Mouse (Mus musculus) kidney, embryonic 15.5 days (tissue): ENCODE measurements around the gene Lpin2. TPM values are rescaled to one million over a fixed set of nuclear protein-coding genes. Genes with fewer than 3 reads are reported as not detected.

Experiments
- ATAC-seq: fragments of 200-750 bp; cut with Nextera tagmentation; replicated peaks from 2 replicates; pipeline ENCODE4 v1.8.0; 2017; ENCODE audit warnings: moderate TSS enrichment; ENCODE audit not compliant: low FRiP score
- H3K27ac ChIP-seq: fragments of 300-500 bp; sonication (generic); 2 replicates; pipeline ENCODE4 v1.5.1; 2015; ENCODE audit warnings: mild to moderate bottlenecking, inconsistent platforms
- H3K27me3 ChIP-seq: fragments of 300-500 bp; sonication (generic); 2 replicates; pipeline ENCODE4 v1.6.1; 2015; ENCODE audit warnings: inconsistent platforms
- H3K36me3 ChIP-seq: fragments of 300-500 bp; sonication (generic); 2 replicates; pipeline ENCODE4 v1.6.1; 2015; ENCODE audit warnings: inconsistent platforms
- H3K4me1 ChIP-seq: fragments of 300-500 bp; sonication (generic); 2 replicates; pipeline ENCODE4 v1.6.1; 2015; ENCODE audit warnings: inconsistent platforms
- H3K4me2 ChIP-seq: fragments of 300-500 bp; sonication (generic); 2 replicates; pipeline ENCODE4 v1.6.1; 2015; ENCODE audit warnings: moderate library complexity, mild to moderate bottlenecking, inconsistent platforms
- H3K4me3 ChIP-seq: fragments of 300-500 bp; sonication (generic); replicated peaks from 2 replicates; pipeline ENCODE4 v1.5.1; 2015; ENCODE audit warnings: mild to moderate bottlenecking, inconsistent platforms
- H3K9ac ChIP-seq: fragments of 300-500 bp; sonication (generic); 2 replicates; pipeline ENCODE4 v1.6.1; 2015; ENCODE audit warnings: mild to moderate bottlenecking, inconsistent platforms
- H3K9me3 ChIP-seq: fragments of 300-500 bp; sonication (generic); replicated peaks from 2 replicates; pipeline ENCODE4 v1.6.1; 2016; ENCODE audit warnings: inconsistent platforms
- WGBS: fragments of 180-500 bp; shearing (Covaris S2); methylation state at CpG from one replicate; pipeline ENCODE4 v1.1.7; 2015; ENCODE audit warnings: mixed read lengths; 5-methylcytosine and 5-hydroxymethylcytosine counted together
- polyA plus RNA-seq: library from polyadenylated mRNA; unstranded; fragments of >200 nt; fragmentation: Nextera tagmentation; extraction: Ambion mirVana; gene quantifications from 2 replicates; pipeline ENCODE4 v1.2.1, GENCODE M21; 2015

Gene Lpin2
- polyA plus RNA-seq, 1 experiment from 2014 or later, result 70.7 TPM

- Histone ChIP-seq H3K27ac (no peak overlapping the region), H3K4me2 (no peak overlapping the region), H3K4me1 (peaks cover 29% of the 10 kb centered on the region), H3K9ac (no peak overlapping the region), H3K27me3 (no peaks in the 10 kb centered on the region), H3K9me3 (no peaks in the 10 kb centered on the region), H3K36me3 (no peaks in the 10 kb centered on the region), H3K4me3 (no peak overlapping the region)
- ATAC-seq, result no peak
- WGBS, result 98% methylated on average over 1 of the region's 1 CpGs
These were observed 26.0 kb downstream of the Lpin2 start for GRCm38 (mm10) chr17:71208376-71208775.

GRCm38 (mm10) chr17:71208921-71209320 lies 26.6 kb downstream of the Lpin2 start:
- H3K27me3 ChIP-seq, result no peaks in the 10 kb centered on the region

GRCm38 (mm10) chr17:71209936-71210335 lies 27.6 kb downstream of the Lpin2 start:
- H3K4me3 ChIP-seq, result no peak overlapping the region
- no peaks in the 10 kb centered on the region for H3K27me3 ChIP-seq
- 84% methylated on average over 3 of the region's 3 CpGs for WGBS
- H3K9ac ChIP-seq, result no peak overlapping the region
- H3K36me3 ChIP-seq, result no peaks in the 10 kb centered on the region
- no peak for ATAC-seq
- H3K9me3 ChIP-seq, result no peaks in the 10 kb centered on the region
- H3K4me2 ChIP-seq, result no peak overlapping the region
- no peak overlapping the region for H3K27ac ChIP-seq
- H3K4me1 ChIP-seq, result peaks cover 34% of the 10 kb centered on the region

More at GRCm38 (mm10) chr17:71208921-71209320, 26.6 kb downstream of the Lpin2 start:
- Histone ChIP-seq H3K4me1 (peaks cover 33% of the 10 kb centered on the region), H3K9me3 (no peaks in the 10 kb centered on the region), H3K36me3 (no peaks in the 10 kb centered on the region), H3K4me3 (no peak overlapping the region), H3K27ac (no peak overlapping the region), H3K9ac (no peak overlapping the region), H3K4me2 (no peak overlapping the region)
- no peak for ATAC-seq
- 91% methylated on average over 1 of the region's 1 CpGs for WGBS

GRCm38 (mm10) chr17:71211962-71212646 lies 29.7 kb downstream of the Lpin2 start:
- WGBS, result 70% methylated on average over 6 of the region's 6 CpGs
- ATAC-seq, result peak; percentile 59
- no peak overlapping the region for H3K27ac ChIP-seq
- H3K9me3 ChIP-seq, result no peaks in the 10 kb centered on the region
- H3K4me1 ChIP-seq, result peaks cover 39% of the 10 kb centered on the region
- peaks cover 13% of the 10 kb centered on the region for H3K36me3 ChIP-seq
- H3K27me3 ChIP-seq, result no peaks in the 10 kb centered on the region
- H3K4me3 ChIP-seq, result no peak overlapping the region
- H3K4me2 ChIP-seq, result no peak overlapping the region
- H3K9ac ChIP-seq, result no peak overlapping the region

- no peak overlapping the region for H3K27ac ChIP-seq
- no peak for ATAC-seq
- 68% methylated on average over 1 of the region's 1 CpGs for WGBS
- no peak overlapping the region for H3K4me2 ChIP-seq
- H3K4me3 ChIP-seq, result no peak overlapping the region
- no peaks in the 10 kb centered on the region for H3K9me3 ChIP-seq
- H3K27me3 ChIP-seq, result no peaks in the 10 kb centered on the region
- no peak overlapping the region for H3K9ac ChIP-seq
- peaks cover 24% of the 10 kb centered on the region for H3K36me3 ChIP-seq
- peaks cover 39% of the 10 kb centered on the region for H3K4me1 ChIP-seq
These were observed 31.3 kb downstream of the Lpin2 start for GRCm38 (mm10) chr17:71213666-71214065.

GRCm38 (mm10) chr17:71214514-71215240 lies 32.3 kb downstream of the Lpin2 start:
- Histone ChIP-seq H3K27me3 (no peaks in the 10 kb centered on the region), H3K9me3 (no peaks in the 10 kb centered on the region), H3K36me3 (peaks cover 29% of the 10 kb centered on the region), H3K27ac (peak overlapping the region; percentile 28; the same call in 1 of the 2 replicates), H3K4me2 (no peak overlapping the region), H3K4me1 (peaks cover 39% of the 10 kb centered on the region), H3K9ac (no peak overlapping the region), H3K4me3 (no peak overlapping the region)
- no peak for ATAC-seq
- WGBS, result 69% methylated on average over 17 of the region's 17 CpGs

GRCm38 (mm10) chr17:71215241-71215839 lies 33.0 kb downstream of the Lpin2 start:
- no peak overlapping the region for H3K9ac ChIP-seq
- no peak for ATAC-seq
- no peak overlapping the region for H3K4me2 ChIP-seq
- H3K9me3 ChIP-seq, result no peaks in the 10 kb centered on the region
- H3K4me3 ChIP-seq, result no peak overlapping the region
- 58% methylated on average over 2 of the region's 2 CpGs for WGBS
- H3K36me3 ChIP-seq, result peaks cover 31% of the 10 kb centered on the region
- H3K27ac ChIP-seq, result no peak overlapping the region
- H3K4me1 ChIP-seq, result peaks cover 37% of the 10 kb centered on the region
- no peaks in the 10 kb centered on the region for H3K27me3 ChIP-seq

GRCm38 (mm10) chr17:71216263-71216662 lies 33.9 kb downstream of the Lpin2 start:
- Histone ChIP-seq H3K9me3 (no peaks in the 10 kb centered on the region), H3K4me3 (no peak overlapping the region), H3K4me2 (no peak overlapping the region), H3K36me3 (peaks cover 39% of the 10 kb centered on the region), H3K27me3 (no peaks in the 10 kb centered on the region), H3K27ac (no peak overlapping the region), H3K9ac (no peak overlapping the region), H3K4me1 (peaks cover 34% of the 10 kb centered on the region)
- 74% methylated on average over 2 of the region's 2 CpGs for WGBS
- no peak for ATAC-seq

GRCm38 (mm10) chr17:71217111-71217685 lies 34.8 kb downstream of the Lpin2 start:
- no peak for ATAC-seq
- 84% methylated on average over 5 of the region's 5 CpGs for WGBS
- Histone ChIP-seq H3K9me3 (no peaks in the 10 kb centered on the region), H3K9ac (no peak overlapping the region), H3K27ac (no peak overlapping the region), H3K27me3 (no peaks in the 10 kb centered on the region), H3K4me2 (no peak overlapping the region), H3K4me3 (no peak overlapping the region), H3K4me1 (peaks cover 28% of the 10 kb centered on the region), H3K36me3 (peaks cover 45% of the 10 kb centered on the region)

- H3K36me3 ChIP-seq, result peaks cover 69% of the 10 kb centered on the region
- H3K27me3 ChIP-seq, result no peaks in the 10 kb centered on the region
- no peak overlapping the region for H3K4me3 ChIP-seq
- H3K27ac ChIP-seq, result no peak overlapping the region
- peaks cover 14% of the 10 kb centered on the region; the same call in 1 of the 2 replicates for H3K4me1 ChIP-seq
- 87% methylated on average over 3 of the region's 3 CpGs for WGBS
- ATAC-seq, result no peak
- H3K4me2 ChIP-seq, result no peak overlapping the region
- H3K9me3 ChIP-seq, result no peaks in the 10 kb centered on the region
- H3K9ac ChIP-seq, result no peak overlapping the region
These were observed 39.0 kb downstream of the Lpin2 start for GRCm38 (mm10) chr17:71221383-71221782.

- Histone ChIP-seq H3K4me1 (peaks cover 11% of the 10 kb centered on the region; the same call in 1 of the 2 replicates), H3K9ac (no peak overlapping the region), H3K4me3 (no peak overlapping the region), H3K9me3 (no peaks in the 10 kb centered on the region), H3K4me2 (no peak overlapping the region), H3K36me3 (peaks cover 61% of the 10 kb centered on the region), H3K27me3 (no peaks in the 10 kb centered on the region), H3K27ac (no peak overlapping the region)
- WGBS, result 52% methylated on average over 5 of the region's 5 CpGs
- no peak for ATAC-seq
These were observed 41.3 kb downstream of the Lpin2 start for GRCm38 (mm10) chr17:71223676-71224075.

GRCm38 (mm10) chr17:71224521-71224920 lies 42.2 kb downstream of the Lpin2 start:
- H3K4me1 ChIP-seq, result peaks cover 11% of the 10 kb centered on the region; the same call in 1 of the 2 replicates

More at GRCm38 (mm10) chr17:71224521-71224920, 42.2 kb downstream of the Lpin2 start:
- no peaks in the 10 kb centered on the region for H3K27me3 ChIP-seq
- ATAC-seq, result no peak
- no peak overlapping the region for H3K4me3 ChIP-seq
- H3K4me2 ChIP-seq, result no peak overlapping the region
- no peaks in the 10 kb centered on the region for H3K9me3 ChIP-seq
- no peak overlapping the region for H3K9ac ChIP-seq
- WGBS, result 79% methylated on average over 2 of the region's 2 CpGs
- H3K27ac ChIP-seq, result 0 out of 2 replicates have a peak overlapping the region, but pooled peaks have one; percentile 13
- H3K36me3 ChIP-seq, result peaks cover 64% of the 10 kb centered on the region
